Mouse (Mus musculus): ENCODE measurements around the gene F2rl1.

GRCm38 (mm10) chr13:95531273-95532045, 6.4 kb upstream of the F2rl1 start:
- no peak for TF ChIP-seq POLR2A (IDR thresholded peaks at IDR 0.05; ENCODE audit: borderline replicate concordance, extremely low read depth, insufficient read depth, insufficient read length, poor library complexity, severe bottlenecking)
- TF ChIP-seq CTCF (IDR thresholded peaks at IDR 0.05; ENCODE audit: borderline replicate concordance, extremely low read depth, insufficient read depth, insufficient read length) = no peak

Measured in brain, embryonic 14.5 days (tissue).